Mouse (Mus musculus) neutrophil, adult 65 days (primary cell): ENCODE measurements around the gene Maoa. TPM values are rescaled to one million over a fixed set of nuclear protein-coding genes. Genes with fewer than 3 reads are reported as not detected.

Experiments used
- total RNA-seq: library from RNA; stranded (reverse); gene quantifications from 2 replicates; pipeline ENCODE4 v1.2.4, GENCODE M21; 2023

Gene Maoa
- 0.44 and 0.68 TPM in 2 replicates for total RNA-seq

DNA sequence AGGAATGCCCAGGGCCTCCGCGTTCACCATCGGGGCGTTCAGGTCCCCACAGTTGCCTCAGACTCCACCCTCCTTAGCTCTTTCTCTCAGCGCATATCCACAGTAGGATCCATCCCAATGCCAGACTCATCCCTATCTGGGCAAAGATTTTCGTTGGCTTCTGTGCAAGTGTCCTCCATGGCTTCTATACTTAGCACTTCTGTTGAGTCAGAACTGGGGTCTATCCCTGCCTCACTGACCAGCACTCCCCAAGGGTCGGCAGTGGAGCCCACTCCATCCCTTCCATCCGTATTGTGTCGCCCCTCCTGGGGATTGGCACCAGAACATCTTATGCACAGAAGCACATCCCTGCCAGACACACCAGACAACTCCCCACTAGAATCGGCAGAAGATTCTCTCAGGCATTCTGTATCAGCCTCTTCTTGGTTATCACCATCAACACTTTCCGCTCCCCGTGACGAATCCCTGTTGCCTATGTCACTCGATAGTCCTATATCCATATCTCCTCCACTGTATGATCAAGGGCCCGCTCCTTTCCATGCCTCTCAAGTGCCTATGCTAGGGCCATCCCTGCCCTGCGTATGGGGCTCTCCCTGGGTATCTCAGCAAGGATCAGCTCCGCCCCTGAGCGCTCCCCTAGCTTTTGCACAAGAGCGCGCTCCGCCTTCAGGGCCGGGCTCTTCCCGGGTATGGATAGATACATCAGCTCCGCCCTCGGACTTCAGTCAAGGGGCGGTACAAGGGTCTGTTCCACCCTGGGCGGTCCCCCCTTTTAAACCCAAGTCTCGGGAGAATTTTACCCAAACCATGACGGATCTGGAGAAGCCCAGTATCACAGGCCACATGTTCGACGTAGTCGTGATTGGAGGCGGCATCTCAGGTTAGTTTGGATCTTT is at the start of gene Maoa:
Gene Maoa (plus strand): TSS at position 665 of the 896 bp plus-strand sequence.

Other genes starting within 250 kb of the Maoa start
- gene Cypt1, start 96.8 kb upstream of the Maoa start, total RNA-seq: not detected in 2 replicates
- gene Maob, start 197.7 kb downstream of the Maoa start, total RNA-seq: 0.64 TPM in 1 of 2 replicates, not detected in the other